Mouse (Mus musculus) frontal cortex, adult 2 months (tissue): ENCODE measurements at regions not wholly inside any gene's neighbourhood (a gene's known extent, or its start where the extent isn't known, plus 50 kb on each side); places are given as distances from the start of the nearest gene placed in this dataset.

ENCODE experiments used
- DNase-seq, 2 experiments: peaks; one replicate each; pipeline ENCODE4 v3.0.0; 2022; ENCODE audit warnings: low spot score in 1 of 2; ENCODE audit errors: extremely low spot score in 1 of 2

GRCm38 (mm10) chr14:99696301-99696700 is 397.8 kb downstream of the Klf5 start:
- no peak for DNase-seq

- no peak for DNase-seq
Observed at GRCm38 (mm10) chr14:99699545-99699944, 401.1 kb downstream of the Klf5 start.

DNA sequence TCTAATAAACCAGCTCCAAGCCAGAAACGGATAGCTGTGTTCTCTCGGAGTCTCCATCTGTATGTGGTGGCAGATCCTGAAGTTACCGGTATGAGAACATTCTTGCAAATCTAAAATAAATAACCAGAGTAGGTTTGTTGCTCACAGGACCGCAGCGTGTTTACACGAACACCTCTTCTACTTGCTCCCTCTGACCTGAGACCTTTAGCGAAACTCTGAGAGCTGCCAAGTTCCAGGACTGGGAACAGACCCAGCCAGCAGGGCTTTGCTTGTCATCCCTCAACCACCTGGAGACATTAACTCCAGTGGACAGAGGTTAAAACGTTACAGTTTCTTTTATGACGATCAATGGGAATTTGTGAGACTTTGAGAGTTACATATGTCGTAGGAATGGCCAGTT is 407.5 kb downstream of the Klf5 start:
- no peak for DNase-seq

GRCm38 (mm10) chr14:99708066-99708465 is 409.6 kb downstream of the Klf5 start:
- DNase-seq, result no peak

- DNase-seq, result no peak
Observed at GRCm38 (mm10) chr14:99709764-99710163, 411.3 kb downstream of the Klf5 start.

GRCm38 (mm10) chr14:99710656-99711177 is 412.2 kb downstream of the Klf5 start:
- no peak for DNase-seq

GRCm38 (mm10) chr14:99712624-99713023 is 414.1 kb downstream of the Klf5 start:
- DNase-seq, result peak; percentile 36 to 46

GRCm38 (mm10) chr14:99713069-99713830 is 414.8 kb downstream of the Klf5 start:
- DNase-seq, result no peak

DNA sequence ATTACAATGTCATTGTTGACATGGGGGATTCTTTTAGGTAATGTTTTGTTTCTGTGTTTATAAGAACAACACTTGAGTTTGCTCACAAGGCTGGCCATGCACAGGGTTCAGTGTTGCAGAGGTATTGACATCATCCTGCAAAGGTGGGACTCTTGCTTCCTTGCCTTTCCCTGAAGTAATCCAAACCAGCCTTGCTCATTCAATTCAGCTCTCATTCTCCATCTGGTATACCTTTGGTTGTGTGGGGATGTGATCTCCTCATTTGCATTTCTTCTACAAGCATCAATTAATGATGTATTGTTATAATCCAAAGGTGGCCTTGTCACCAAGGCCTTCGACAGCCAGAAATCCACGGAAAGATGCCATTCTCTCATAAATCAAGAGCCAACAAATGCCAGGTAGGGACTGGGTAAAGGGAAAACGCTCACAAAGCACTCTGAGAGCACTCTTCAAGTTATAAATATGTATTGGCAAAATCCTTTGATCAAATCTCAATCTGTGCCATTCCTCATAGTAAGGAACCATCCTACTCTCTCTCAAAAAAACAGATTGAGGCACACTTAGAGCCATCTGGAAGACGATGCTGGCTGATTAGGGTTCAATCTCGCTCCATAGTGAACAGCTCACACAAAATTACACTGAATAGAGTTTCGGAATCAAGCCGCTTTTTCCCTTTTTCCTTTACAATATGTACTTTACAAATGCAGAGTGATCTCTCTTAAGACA is 435.1 kb downstream of the Klf5 start:
- peak in 1 of 2 experiments; percentile 55 for DNase-seq

GRCm38 (mm10) chr14:99734200-99734567 is 435.7 kb downstream of the Klf5 start:
- no peak for DNase-seq

DNA sequence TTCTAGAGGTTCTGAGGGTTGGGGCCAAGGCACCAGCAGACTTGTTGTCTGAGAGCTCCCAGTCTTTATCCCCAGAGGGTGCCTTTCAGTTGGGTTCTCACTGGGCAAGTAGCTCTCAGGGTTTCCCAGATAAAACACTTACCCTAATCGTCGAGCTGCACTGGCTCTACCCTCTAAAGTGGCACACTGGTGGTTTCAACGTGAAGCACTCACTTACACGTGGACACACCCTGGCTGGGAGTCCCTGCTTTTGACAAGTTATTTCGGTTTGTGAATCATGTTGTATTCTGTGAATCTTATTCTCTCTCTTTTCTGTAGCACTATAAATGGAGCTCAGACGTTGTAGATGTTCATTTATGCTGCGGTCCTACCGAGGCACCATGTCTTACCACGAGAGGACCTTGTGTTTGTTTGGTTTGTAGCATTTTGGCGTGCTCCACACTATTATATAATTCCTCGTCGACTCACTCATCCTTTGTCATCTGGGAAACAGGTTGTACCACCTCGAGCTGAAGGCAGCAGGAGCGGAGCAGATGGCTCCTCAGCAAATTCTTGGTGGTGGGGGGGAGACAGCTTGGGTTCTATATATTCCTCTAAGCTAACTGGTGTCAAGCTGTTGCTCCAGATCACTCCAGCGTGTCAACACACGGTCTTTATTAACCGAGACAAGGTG is 445.3 kb downstream of the Klf5 start:
- DNase-seq, result peak in 1 of 2 experiments; percentile 46

- DNase-seq, result no peak
Observed at GRCm38 (mm10) chr14:99745209-99745608, 446.7 kb downstream of the Klf5 start.

GRCm38 (mm10) chr14:99748166-99748565 is 449.7 kb downstream of the Klf5 start:
- DNase-seq, result peak in 1 of 2 experiments; percentile 51

GRCm38 (mm10) chr14:99749308-99750305 is 451.1 kb downstream of the Klf5 start:
- DNase-seq, result no peak

DNA sequence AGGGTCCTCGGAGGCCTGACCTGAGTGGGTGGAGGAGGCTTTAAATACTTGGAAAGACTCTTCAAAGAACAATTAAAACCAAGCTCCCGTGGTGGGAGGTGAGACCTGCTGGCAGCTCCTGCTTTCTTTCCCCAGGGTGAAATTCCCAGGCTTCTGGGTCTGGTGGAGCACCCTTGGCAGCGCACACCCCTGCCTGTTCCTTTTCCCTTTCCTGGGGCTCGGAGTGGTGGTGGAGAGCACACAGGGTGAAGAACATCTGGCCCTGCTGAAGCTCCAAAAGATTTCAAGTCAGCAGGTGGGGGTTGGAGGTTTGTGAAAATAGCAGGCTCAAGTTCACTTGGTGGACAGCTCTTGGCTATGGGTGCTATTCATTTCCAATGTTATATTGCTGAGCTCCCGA is 459.6 kb downstream of the Klf5 start:
- DNase-seq, result no peak

GRCm38 (mm10) chr14:99763336-99763735 is 464.8 kb downstream of the Klf5 start:
- DNase-seq, result no peak

DNA sequence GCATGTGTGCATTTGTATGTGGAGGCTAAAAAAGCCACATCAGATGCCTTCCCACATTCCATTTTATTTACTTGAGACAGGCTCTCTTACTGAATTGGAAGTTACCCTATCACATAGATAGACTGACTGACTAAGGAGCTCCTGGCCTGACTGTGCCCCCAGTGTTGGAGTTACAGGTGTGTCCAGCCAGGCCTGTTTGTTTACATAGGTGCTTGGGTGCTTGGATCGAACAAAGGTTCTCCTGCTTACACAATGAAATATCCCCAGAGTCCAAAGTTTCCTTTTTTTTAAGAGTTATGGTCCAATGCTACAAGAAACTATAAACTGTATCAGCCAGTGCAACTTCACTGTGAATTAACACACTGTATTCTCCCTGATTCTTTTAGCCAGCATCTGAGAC is 472.5 kb downstream of the Klf5 start:
- no peak for DNase-seq

- no peak for DNase-seq
Observed at GRCm38 (mm10) chr14:99772774-99773423, 474.4 kb downstream of the Klf5 start.

DNA sequence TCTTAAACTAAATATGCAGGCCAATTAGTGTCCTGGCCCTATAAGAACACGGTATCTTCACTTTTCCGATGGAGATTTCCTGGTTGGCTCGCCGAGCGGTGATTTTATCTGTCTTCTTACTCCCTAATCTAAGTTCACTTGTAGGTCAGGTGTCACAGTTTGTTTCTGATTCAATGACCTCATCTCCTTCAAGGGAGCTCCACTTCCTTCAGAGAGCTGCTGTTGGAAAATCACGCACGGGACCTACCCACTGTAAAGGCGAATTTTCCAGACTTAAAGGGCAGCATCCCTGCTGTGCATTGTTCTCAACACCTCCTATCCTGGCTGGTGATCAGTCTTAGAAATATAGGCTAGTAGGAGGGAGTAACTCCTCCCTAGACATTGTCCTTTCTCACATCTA is 480.0 kb downstream of the Klf5 start:
- DNase-seq, result no peak

GRCm38 (mm10) chr14:99778957-99779356 is 480.5 kb downstream of the Klf5 start:
- no peak for DNase-seq
